Mouse (Mus musculus) brain, adult 2 months (tissue): Measurements from ENCODE around the gene H2afj.
"Not testable (repeated sequence)": the region's sequence is repeated elsewhere in the genome, so short reads cannot be mapped to it uniquely, and the experiment has no call there.

ENCODE experiments used
- DNase-seq: peaks from one replicate; pipeline ENCODE4 v3.0.0; 2011; ENCODE audit warnings: low read depth, low spot score

Gene H2afj

DNA sequence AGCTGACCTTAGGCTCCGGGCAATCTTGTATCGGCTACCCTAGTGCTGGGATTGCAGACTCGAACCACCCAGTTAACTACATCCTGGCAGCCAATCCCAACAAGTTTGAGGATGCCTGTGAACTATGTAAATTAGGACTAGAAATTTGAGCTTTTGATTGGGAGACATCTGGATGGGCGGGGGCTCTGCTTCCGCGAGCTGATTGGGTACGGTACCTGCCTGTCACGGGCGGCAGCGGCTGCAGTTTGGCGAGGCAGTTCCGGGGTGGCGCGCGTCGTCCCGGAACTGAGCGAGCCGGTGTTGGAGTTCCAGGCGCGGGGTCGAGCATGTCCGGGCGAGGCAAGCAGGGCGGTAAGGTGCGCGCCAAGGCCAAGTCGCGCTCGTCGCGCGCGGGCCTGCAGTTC, at the start of gene H2afj:
H2afj (plus strand) TSS at position 231 of the 404 bp plus-strand sequence.
- peak; percentile 99 for DNase-seq

DNA sequence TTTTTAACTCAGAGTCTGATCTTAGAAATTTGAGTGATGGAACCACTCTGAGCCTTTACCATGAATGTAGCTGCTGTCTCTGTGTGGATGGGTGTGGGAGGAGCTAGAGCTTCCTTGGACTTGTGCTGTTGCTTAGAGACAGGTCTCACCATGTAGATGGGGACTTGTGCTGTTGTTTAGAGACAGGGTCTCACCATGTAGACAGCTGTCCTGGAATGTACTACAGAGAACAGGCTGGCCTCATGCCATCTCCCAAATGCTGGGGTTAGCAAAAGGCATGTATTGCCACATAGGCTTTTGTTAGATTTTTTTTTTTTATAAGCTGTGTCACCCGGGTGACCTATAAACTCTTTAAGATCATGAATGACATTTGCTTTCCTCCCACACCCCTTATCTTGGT, 44.1 kb upstream of the H2afj start:
- DNase-seq: peak; percentile 12

DNA sequence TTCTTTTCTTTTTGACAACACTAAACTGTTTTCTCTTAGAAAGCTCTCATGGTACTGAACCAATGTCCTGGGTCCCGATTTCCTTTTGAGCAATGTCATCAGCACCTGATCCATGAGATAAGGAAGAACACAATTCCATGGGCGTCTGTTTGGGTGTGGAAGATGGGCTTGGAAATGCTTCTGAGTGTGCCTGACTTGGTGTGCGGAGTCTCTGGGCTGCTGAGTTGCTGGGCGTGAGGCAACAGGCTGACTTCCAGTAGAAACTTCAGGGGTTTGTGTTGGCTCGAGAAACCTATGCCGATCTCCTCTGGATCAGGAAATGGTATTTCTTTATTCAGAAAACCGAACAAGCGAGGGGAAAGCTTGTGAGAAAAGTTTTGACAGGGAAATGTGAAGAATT, 38.9 kb upstream of the H2afj start:
- no peak for DNase-seq

DNA sequence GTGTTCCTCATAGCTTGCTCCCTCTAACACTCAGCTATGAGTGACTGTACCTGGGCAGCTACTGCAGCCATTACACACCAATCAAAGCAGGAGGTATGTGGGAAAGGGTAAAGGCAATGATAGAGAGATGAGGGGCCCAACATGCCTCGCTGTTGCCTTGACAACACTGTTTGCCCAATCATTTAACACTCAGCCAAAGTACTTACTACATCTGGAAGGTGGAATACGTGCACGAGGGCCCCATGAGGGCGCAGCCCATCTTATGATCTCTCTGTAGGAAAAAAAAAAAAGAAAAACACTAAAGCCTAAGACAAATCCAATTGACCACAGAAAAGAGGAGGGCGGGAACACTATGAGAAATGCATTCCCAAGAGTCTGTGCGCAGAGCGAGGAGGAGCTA, 38.2 kb upstream of the H2afj start:
- no peak for DNase-seq

DNA sequence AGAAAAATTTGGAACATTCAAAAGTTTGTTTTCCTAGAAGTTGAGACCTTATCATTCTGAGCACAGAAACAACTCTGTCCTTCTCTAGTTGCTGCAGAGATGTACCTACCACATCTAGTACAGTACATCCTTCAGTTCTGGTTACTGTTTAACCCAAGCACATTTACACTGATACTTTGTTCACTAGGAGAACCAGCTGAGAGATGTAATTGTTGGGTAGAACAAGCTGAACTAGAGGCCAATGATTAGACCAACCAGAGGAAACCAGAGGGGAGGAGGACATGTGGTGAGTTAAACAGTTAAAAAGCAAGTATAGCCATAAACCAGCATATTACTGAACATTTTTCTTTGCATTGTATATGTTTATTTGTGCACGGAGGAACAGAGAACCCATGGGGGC, 31.7 kb upstream of the H2afj start:
- DNase-seq: no peak

DNA sequence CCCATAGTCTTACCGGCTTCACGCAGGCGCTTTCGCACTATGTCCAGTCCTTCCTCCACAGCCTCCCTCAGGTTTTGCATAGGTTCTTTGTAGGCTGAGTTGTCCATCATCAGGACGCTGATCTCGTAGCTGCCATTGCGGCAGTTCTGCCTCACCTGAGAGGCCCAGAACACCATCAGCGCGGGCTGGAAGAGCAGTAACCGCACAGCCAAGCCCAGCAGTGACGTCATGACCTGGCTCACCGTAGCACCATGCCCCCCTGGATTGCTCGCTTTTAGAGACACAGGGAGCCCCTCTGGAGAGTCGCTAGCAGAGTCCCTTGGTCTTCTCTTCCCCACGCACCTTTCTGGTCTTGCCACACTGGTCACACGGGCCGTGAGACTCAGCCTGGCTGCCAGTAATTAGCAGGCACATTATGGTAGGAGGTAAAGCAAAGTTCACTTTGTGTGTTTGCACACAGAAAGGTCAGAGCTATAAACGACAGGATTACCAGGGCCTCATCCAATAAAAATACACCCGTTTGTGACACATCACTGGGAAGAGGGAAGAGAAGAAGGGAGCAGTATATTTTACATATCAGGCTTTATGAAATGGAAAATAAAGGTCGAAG, 26.6 kb upstream of the H2afj start, which contains the start of gene Gucy2c:
Gucy2c (minus strand) TSS at position 389 of the 610 bp plus-strand sequence.
- DNase-seq: no peak

DNA sequence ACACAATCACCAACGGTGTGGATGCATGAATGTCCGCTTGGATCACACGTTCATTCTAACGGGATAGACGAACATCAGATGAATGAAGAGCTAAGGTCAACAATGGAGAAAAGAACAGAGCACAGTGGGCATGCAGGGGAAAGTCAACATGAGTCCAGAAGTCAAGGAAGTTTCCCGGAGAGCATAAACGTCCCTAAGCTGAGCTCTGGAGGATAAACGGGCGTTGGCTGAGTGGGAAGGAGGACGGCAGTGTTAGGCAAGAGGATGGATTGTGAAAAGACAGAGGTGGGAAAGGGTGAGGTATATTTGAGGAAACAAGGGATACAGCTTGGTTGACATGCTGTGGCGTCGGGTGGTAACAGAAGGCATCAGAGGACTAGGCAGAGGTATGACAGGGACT, 25.9 kb upstream of the H2afj start:
- no peak for DNase-seq

DNA sequence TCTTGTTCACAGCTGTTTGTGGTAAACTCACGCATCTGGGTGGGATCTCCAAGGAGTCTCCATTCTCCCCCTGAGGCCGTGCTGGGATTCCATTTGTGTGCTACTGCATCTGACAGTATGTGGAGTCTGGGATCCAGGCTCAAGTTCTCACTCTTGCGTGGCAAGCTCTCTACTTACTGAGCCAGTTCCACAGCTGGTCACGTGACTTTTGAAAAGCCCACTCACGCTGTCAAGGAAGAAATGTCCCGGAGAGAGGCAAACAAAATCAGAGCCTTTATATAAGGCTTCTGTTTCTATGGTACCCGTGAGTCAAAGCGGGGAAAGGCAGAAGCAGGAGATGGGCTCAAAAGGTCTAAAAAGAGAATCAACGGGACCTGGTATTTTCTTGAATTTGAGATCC, 25.3 kb upstream of the H2afj start:
- DNase-seq: peak; percentile 69

DNA sequence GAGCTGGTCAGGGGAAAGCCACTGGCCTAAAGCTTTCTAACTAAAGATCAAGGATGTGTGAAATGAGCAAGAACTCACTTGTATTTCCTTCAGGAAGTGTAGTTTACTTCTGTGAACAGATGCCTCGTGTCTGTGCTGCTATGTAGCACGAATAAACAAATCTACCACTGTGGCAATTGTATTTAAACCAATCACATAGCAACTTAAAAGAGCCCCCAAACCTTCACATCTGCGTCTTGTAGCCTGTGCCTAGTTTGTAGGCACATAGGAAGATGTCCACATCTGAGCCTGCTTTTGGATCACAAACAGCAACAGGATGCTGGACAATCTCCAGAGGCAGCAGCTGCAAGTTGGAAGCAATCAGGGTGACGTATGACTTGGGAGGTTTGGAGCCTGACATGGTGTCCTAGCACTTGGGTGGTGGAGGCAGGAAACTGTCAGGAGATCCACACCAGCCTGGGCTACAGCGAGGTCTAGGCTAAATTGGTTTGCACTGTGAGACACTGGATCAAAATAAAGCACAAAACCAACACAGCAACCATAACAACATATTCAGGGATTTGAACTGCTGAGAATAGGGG, 18.6 kb upstream of the H2afj start:
- peak; percentile 65 for DNase-seq

DNA sequence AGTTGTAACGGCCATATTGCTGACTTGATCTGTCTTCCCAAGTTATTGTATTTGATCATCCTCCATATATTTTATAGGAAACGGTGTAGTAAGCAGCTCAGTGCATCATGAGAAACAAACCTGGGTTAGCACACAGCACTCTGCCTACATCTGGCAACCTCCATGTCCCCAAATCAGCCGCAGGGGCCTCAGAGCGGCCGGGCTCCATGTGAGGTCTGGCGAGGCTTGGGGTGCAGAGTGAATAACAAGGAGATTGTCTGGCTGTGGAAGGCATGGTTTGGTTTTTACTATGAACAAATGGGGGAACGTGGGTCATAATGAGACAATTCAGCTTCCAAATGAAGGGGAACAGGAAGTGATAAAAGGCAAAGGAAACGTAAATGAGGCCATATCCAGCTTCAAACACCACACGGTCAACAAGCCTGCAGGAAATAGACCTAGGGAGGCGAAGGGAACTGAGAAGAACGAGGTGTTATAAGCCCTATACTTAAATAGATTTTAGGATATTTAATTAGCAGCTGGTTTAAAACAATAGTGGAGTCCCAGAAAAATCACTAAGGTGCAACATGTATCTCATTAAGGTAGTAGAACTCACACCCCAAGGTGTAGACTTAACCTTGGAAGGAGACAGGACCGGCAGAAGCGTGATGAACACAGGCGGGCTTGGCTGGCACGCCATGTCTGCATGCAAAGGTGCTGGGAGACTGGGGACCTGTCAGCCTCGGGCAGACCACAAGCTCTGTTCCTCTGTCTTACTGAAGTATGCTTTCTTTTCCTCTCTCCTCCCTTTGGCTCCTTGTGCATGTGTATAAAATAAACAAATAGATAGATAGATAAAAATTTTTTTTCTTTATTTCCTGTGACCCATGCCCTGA, 14.9 kb upstream of the H2afj start:
- no peak for DNase-seq

DNA sequence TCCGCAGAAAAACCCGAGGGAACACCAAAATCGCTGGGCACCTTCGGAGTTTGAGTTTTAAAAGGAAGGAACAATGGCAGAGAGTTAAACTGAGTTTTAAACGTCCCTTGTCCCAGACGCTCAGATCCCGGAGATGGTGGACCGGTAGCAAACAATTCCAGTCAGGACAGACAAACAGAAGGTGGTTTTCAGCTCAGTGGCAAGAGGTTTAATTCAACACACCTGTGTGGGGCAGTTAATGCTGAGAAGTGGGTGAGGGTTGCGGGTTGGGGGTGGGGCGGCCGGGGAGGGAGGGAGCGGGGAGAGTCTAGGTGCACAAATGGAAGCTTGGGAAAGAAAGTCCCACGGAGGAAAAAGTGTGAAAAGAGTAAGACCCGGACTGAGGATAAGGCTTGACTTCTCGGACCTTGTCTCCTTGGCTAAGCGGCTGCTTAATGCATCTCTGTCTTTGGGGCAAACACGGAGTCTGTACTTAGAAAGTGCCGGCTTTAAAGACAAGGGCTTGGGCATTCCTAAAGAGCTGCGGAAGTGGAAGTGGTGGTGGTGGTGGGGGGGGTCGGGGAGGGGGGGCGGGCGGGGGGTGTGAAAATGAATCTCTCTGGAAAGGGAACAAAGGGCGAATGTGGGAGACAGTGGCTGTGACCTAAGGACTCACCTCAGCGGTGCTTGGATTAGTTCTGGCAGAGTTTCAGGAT, 14.1 kb upstream of the H2afj start:
- DNase-seq: no peak

DNA sequence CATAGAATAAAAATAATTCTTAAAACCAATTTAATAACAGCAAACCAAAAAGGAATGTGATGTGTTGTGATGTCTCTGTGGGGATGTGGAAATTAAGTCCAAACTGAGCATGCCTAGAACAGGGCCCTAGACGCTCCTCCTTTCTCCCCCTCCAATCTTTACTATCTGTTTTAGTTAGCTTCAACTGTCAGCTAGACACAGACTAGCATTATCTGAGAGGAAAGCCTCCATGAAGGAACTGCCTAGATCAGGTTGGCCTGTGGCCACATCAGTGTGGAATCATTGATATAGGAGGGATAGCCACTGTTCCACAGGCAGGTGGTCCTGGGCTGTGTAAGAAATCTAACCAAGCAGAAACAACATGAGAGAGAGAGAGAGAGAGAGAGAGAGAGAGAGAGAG, 12.9 kb upstream of the H2afj start:
- DNase-seq: no peak

DNA sequence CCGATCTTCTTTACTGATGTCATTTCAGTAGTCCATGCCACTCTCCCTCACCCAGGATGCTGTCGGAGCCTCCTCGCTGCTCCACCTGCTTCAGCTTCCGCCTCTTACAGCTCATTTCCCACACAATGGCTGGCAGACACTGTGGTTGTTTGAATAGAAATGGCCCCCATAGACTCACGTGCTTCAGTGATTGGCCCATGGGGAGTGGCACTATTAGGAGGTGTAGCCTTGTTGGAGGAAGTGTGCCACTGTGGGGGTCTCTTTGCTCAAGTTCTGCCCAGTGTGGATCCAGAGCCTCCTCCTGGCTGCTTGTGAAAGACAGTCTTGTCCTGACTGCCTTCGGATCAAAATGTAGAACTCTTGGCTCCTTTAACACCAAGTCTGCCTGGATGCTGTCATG, 12.2 kb upstream of the H2afj start:
- DNase-seq: no peak

DNA sequence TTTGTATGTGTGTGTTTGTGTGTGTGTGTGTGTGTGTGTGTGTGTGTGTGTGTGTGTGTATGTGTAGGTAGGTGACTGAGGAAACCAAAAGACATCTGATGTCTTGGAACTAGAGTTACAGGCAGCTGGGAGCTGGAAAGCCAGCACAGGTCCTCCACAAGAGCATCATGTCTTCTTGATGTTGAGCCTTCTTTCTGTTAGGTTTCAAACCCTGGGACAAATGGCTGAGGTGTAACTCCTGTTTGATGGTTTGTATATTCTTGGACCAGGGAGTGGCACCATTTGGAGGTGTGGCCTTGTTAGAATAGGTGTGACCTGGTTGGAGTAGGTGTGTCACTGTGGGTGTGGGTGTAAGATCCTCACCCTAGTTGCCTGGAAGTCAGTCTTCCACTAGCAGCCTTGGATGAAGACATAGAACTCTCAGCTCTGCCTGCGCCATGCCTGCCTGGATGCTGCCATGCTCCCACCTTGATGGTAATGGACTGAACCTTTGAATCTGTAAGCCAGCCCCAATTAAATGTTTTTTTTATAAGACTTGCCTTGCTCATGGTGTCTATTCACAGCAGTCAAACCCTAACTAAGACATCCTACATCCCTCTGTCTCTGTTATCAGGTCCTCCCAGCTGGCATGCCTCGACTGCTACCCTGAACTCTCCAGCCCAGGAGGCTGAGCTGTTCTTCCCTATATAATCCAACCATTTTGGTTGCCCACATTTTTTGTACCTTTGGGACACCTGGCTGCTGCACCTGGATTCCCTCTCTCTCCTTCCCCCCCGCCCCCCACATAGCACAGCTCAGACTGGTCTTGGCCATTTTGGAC, 10.0 kb upstream of the H2afj start:
- DNase-seq: not testable (repeated sequence)

DNA sequence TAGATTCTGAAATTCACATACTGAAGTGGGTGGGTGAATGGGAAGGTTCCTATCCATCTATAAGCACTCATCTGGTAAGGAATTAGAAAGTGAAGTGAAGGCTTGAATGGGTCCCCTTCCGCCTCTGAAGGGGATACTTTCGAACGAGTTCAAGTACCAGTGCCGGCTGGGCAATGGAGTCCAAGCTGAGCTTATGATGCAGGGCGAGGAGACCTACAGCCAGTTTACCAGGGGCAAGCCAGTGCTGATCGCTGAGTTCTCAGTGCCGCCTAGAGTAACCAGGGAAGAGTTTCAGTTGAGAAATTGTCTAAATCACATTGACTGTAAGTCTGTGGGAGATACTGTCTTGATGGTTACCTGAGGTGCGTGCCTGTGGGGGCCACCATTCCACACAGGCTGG, 7.3 kb upstream of the H2afj start:
- no peak for DNase-seq

DNA sequence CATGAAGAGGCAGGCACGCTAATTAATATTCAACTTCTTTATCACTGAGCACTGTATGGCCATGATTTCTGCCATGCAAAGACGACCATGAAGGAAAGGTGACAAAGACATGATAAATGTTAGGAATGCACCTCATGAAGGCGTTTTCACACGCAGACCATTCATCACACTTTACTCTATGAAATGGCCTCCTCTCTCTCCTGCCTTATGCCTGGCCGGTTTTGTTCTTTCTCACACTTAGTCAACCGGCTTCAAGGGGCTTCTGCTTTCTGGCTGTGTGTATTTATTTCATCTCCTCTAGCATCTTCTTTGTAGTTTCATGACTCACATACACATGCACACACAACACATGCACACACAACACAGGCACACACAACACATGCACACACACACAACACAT, 6.8 kb upstream of the H2afj start:
- no peak for DNase-seq

DNA sequence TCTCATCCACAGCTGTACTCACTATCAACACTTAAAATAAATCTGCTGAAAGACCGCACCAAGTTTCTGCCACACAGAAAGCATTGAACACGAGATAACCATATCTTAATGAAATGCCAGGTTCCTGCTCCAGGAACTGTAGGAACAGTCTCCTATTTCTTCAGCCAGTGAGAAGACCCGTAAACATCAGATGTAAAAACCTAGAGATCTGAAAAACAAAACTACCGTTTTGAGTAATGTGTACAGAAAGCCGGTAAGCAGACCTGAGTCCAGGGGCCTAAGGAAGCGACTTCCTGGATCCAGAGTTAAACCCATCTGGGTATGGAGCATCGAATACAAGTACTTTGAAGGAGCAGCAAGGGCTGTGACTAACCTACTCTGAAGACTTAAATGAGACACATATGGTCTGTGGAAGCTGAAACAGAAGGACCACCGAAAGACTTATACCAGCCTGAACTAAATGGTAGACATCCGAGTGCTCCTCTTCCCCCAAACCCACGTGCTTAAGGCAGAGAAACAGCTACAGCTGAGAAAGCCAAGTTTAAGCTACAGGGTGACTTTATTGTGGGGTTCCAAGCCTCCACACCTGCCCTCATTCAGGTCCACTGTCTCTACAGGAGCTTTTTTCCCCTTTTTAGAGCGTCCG, 4.8 kb upstream of the H2afj start:
- no peak for DNase-seq

DNA sequence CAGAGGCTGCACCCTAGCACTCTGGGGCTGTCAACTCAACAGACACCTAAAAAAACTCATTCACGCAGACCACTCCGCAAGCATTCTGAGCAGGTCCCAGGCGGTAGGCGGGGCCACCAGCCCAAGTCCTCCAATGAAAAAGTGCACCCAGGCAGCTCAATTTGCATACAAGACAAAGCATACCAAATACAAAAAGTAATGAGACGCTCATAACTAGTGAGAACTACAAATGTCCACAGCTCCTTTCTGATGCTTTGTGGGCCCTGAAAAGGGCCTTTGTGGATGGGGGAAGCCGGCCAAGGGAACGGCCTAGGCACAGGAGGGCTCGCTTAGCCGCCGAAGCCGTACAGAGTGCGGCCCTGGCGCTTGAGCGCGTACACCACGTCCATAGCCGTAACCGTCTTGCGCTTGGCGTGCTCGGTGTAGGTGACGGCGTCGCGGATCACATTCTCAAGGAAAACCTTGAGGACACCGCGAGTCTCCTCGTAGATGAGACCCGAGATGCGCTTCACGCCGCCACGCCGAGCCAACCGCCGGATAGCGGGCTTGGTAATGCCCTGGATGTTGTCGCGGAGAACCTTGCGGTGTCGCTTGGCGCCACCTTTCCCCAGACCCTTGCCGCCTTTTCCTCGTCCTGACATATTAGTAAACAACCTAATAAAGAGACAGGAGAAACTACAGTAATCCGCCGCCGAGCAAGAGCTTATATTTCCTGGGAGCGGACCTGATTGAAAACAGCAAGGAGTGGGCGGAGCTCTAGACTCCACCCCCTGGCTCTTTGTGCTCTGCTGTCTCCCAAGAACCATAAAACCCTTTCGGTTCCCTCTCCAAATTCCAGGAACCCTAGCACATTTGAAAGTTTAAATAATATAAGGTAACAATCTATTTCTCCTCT, 4.1 kb upstream of the H2afj start, which contains the start of gene Hist4h4:
Hist4h4 (minus strand) TSS at position 677 of the 895 bp plus-strand sequence.
- peak; percentile 98 for DNase-seq

DNA sequence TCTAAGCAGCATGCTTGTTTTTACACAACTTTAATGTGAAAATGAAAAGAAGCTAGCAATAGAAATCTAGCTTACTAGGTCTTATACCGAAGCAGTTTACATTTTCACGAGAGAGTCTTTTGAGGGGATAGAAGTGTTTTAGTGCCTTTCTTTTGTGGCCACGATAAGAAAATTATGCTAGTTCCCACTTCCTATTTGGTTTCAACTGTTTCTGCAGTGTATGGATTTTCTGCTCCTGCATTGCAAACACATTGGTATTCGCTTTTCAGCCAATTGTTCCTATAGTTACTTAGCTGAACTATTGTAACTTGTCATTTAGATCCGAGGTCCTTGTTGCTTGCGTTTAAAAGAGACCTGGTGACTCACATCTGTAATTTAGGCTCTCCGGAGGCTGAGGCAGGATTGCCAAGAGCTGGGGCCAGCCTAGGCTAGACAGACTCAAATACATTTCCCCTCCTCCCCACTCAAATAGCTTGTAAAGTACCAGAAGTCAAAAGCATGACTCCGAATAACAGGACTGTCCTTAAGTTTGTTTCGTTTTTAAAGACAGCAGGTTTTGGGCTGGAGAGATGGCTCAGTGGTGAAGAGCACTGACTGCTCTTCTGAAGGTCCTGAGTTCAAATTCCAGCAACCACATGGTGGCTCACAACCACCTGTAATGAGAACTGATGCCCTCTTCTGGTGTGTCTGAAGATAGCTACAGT, 3.2 kb upstream of the H2afj start:
- DNase-seq: no peak
